Comparison of ENCODE assay signal across 10 mouse cellular contexts in the genomic region with DNA sequence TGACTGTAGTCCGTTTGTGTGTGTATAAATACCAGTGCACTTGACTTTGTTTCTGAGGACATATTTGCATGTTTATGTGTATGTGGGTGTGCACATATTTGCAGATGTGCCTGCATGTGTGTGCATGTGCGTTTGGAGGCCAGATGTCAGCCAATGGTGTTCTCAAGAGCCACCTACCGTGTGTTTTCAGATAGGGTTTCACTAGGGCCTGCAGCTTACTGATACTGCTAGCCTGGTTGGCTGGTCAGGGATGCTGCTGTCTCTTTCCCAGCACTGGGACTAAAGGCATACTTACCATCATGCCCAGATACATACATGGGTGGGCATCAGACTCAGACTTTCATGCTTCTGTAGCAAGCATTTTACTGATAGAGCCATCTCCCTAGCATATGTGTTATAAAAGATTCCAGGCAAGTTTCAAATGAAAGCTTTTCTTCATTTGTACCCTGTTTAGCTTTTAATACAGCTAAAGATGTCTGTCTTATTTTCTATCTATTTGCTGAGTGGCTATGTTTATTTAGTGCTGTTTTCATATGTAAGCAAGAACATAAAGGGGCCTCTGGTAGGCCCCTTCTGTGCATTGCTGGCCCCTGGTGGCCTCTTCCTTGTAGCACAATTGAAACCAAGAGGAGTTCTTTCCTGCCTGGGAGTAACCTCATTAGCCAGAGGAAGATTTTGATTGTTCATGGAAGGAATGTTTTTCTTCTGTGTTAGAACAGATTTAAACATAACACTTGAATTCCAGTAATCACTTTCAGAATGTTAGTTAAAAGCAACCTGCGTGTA. TPM values are rescaled to one million over a fixed set of nuclear protein-coding genes. Genes with fewer than 3 reads are reported as not detected.
DNase-seq lines count a peak whose midpoint lies in the region; ATAC-seq and TF ChIP-seq lines count a peak whose summit lies in the region.
"Had no signal": no experiment of that assay in that cellular context is flagged by ENCODE, and none has a peak within 500 bp of the region (broad histone marks: within the 10 kb centered on the region; RNA-seq: fewer than 3 reads in every experiment).

No protein-coding gene starts in this region.

- peaks cover 47% of the 10 kb centered on the region for H3K36me3 ChIP-seq in kidney, embryonic 15.5 days
- peaks cover 29% of the 10 kb centered on the region for H3K36me3 ChIP-seq in embryonic facial prominence, embryonic 13.5 days

- no peak for ATAC-seq in kidney, embryonic 15.5 days (replicated peaks; ENCODE audit: low FRiP score)
- ATAC-seq in Patski: no peak
- no peak for ATAC-seq in embryonic facial prominence, embryonic 13.5 days (ENCODE audit: insufficient number of reproducible peaks, insufficient read depth, low FRiP score, low TSS enrichment, low read depth)

- POLR2A ChIA-PET in Patski (lab: Charles Lee): interaction anchor here (0.8 kb wide), 1 partner anchor 202 kb away, joined by 7 read pairs; no protein-coding TSS in a partner anchor

- in situ Hi-C loops in Patski (cut with MboI; ENCODE audit: low pct_unique_long_range_greater_than_20kb): no loop called here

- peak; percentile 55 for TF ChIP-seq CTCF in Patski (IDR thresholded peaks at IDR 0.05)

- no peak overlapping the region for H3K27ac ChIP-seq in kidney, embryonic 15.5 days
- peak overlapping the region; percentile 33; the same call in 1 of the 2 replicates for H3K27ac ChIP-seq in embryonic facial prominence, embryonic 13.5 days
- H3K27ac ChIP-seq: neural tube, embryonic 15.5 days had no signal

- no peak overlapping the region for H3K9ac ChIP-seq in kidney, embryonic 15.5 days
- no peak overlapping the region for H3K9ac ChIP-seq in embryonic facial prominence, embryonic 13.5 days
- H3K9ac ChIP-seq: neural tube, embryonic 15.5 days had no signal

- no peaks in the 10 kb centered on the region for H3K4me1 ChIP-seq in kidney, embryonic 15.5 days
- H3K4me1 ChIP-seq in embryonic facial prominence, embryonic 13.5 days: no peaks in the 10 kb centered on the region
- H3K4me1 ChIP-seq: neural tube, embryonic 15.5 days had no signal

- H3K9me3 ChIP-seq in kidney, embryonic 15.5 days (replicated peaks): no peaks in the 10 kb centered on the region
- no peaks in the 10 kb centered on the region for H3K9me3 ChIP-seq in embryonic facial prominence, embryonic 13.5 days
- H3K9me3 ChIP-seq: neural tube, embryonic 15.5 days had no signal

- CTCF ChIA-PET in Patski (lab: Charles Lee): no interaction called here

- no peaks in the 10 kb centered on the region for H3K27me3 ChIP-seq in kidney, embryonic 15.5 days
- no peaks in the 10 kb centered on the region for H3K27me3 ChIP-seq in Patski
- H3K27me3 ChIP-seq in embryonic facial prominence, embryonic 13.5 days: no peaks in the 10 kb centered on the region
- H3K27me3 ChIP-seq: neural tube, embryonic 15.5 days had no signal

- no peak overlapping the region for H3K4me3 ChIP-seq in kidney, embryonic 15.5 days (replicated peaks)
- H3K4me3 ChIP-seq in embryonic facial prominence, embryonic 13.5 days: no peak overlapping the region
- H3K4me3 ChIP-seq: neural tube, embryonic 15.5 days had no signal

- peak; percentile 41 to 52 for DNase-seq in kidney, postnatal 4 days
- no peak for DNase-seq in Patski (ENCODE audit: low read depth, low spot score)
- peak; percentile 47 for DNase-seq in retina, embryonic 14.5 days (ENCODE audit: low spot score)
- DNase-seq in cerebellum, postnatal 4 days (ENCODE audit: low spot score in 2 of 2): no peak
- no peak for DNase-seq in left cerebral cortex, adult 8-10 months (ENCODE audit: low spot score in 2 of 2)
- DNase-seq: cerebellum, postnatal 10 days; kidney, postnatal 14 days had no signal

- WGBS in kidney, embryonic 15.5 days: 90% methylated on average over 4 of the region's 4 CpGs
- WGBS in embryonic facial prominence, embryonic 13.5 days: 70% methylated on average over 4 of the region's 4 CpGs

- H3K4me2 ChIP-seq in kidney, embryonic 15.5 days: no peak overlapping the region
- no peak overlapping the region for H3K4me2 ChIP-seq in embryonic facial prominence, embryonic 13.5 days
- H3K4me2 ChIP-seq: neural tube, embryonic 15.5 days had no signal

RNA-seq across cellular contexts. Expression of a gene that starts 26.9 kb away (rescaled TPM):
- polyA plus RNA-seq in kidney, embryonic 15.5 days (2015; fragmentation: Nextera tagmentation; extraction: Ambion mirVana): 1.5 and 1.8 TPM in 2 replicates
- 0.05 TPM for polyA plus RNA-seq in Patski (2021)
- polyA plus RNA-seq in embryonic facial prominence, embryonic 13.5 days (2015; fragmentation: Nextera tagmentation; extraction: Ambion mirVana): 4.2 and 5.4 TPM in 2 replicates
- total RNA-seq in left cerebral cortex, adult 8-10 months (2022): 1 to 10 TPM in 3 of 4 experiments, under 1 TPM in 1; 0.93 to 2.9 (median 1.5) TPM

RNA-seq across cellular contexts. Expression of a gene that starts 35.5 kb away (rescaled TPM):
- polyA plus RNA-seq in kidney, embryonic 15.5 days (2015; fragmentation: Nextera tagmentation; extraction: Ambion mirVana): 17.5 and 19.5 TPM in 2 replicates
- 12.6 TPM for polyA plus RNA-seq in Patski (2021)
- polyA plus RNA-seq in embryonic facial prominence, embryonic 13.5 days (2015; fragmentation: Nextera tagmentation; extraction: Ambion mirVana): 18.8 and 19.5 TPM in 2 replicates
- 10 to 100 TPM; 12.0 to 16.6 (median 14.0) TPM for total RNA-seq in left cerebral cortex, adult 8-10 months (2022)

RNA-seq across cellular contexts. Expression of a gene that starts 35.7 kb away (rescaled TPM):
- 33.2 and 35.8 TPM in 2 replicates for polyA plus RNA-seq in kidney, embryonic 15.5 days (2015; fragmentation: Nextera tagmentation; extraction: Ambion mirVana)
- 11.1 TPM for polyA plus RNA-seq in Patski (2021)
- 34.5 and 38.6 TPM in 2 replicates for polyA plus RNA-seq in embryonic facial prominence, embryonic 13.5 days (2015; fragmentation: Nextera tagmentation; extraction: Ambion mirVana)
- 10 to 100 TPM; 12.3 to 17.6 (median 14.5) TPM for total RNA-seq in left cerebral cortex, adult 8-10 months (2022)

Comparison
In these comparisons a context has a peak if more than half of its experiments do, and no peak if none do; other contexts are left out.
1. DNase-seq: peak in kidney, postnatal 4 days (2 of 2) and retina, embryonic 14.5 days (single experiment); none in Patski (single experiment), cerebellum, postnatal 4 days (0 of 2) and left cerebral cortex, adult 8-10 months (0 of 2).